Comparison of ENCODE assay signal across 8 mouse cellular contexts in the genomic region with DNA sequence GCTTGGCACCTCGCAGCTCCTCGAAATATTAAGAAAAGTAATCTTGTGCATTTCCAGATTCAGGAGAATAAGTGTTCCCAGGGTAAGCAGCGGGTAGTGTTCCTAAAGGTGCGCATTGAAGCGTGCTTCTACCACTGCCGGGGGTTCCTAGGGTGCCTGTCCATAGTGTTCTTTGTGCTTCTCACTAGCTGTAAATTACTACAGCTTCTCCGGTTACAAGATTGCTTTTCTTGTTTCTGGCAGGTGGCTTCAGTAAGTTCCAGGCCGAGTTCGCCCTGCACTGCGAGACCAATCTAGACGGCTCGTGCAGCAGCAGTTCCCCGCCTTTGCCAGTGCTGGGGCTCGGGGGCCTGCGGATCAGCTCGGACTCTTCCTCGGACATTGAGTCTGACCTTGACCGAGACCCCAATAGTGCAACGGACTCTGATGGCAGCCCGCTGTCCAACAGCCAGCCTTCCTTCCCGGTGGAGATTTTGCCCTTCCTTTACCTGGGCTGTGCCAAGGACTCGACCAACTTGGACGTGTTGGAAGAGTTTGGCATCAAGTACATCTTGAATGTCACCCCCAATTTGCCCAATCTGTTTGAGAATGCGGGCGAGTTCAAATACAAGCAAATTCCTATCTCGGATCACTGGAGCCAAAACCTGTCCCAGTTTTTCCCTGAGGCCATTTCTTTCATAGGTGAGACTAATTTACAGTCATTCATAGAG. TPM values are rescaled to one million over a fixed set of nuclear protein-coding genes. Genes with fewer than 3 reads are reported as not detected.
A peak's percentile ranks its signal among the peaks of the same experiment; 100 is the strongest.
DNase-seq lines count a peak whose midpoint lies in the region; ATAC-seq and TF ChIP-seq lines count a peak whose summit lies in the region.

No protein-coding gene starts in this region.

- H3K36me3 ChIP-seq in spleen, adult 2 months (ENCODE audit: control insufficient read depth, insufficient read depth, low read length), result peaks cover 3% of the 10 kb centered on the region; the same call in 1 of the 2 replicates
- peaks cover 21% of the 10 kb centered on the region for H3K36me3 ChIP-seq in heart, embryonic 13.5 days
- H3K36me3 ChIP-seq in midbrain, embryonic 12.5 days, result no peaks in the 10 kb centered on the region

- 2% methylated on average over 26 of the region's 26 CpGs for WGBS in spleen, adult 2 months
- under 1% methylated on average over 26 of the region's 26 CpGs for WGBS in heart, embryonic 13.5 days
- under 1% methylated on average over 26 of the region's 26 CpGs for WGBS in midbrain, embryonic 12.5 days

- H3K9me3 ChIP-seq in heart, embryonic 13.5 days, result no peaks in the 10 kb centered on the region
- no peaks in the 10 kb centered on the region for H3K9me3 ChIP-seq in midbrain, embryonic 12.5 days

- no peaks in the 10 kb centered on the region for H3K27me3 ChIP-seq in spleen, adult 2 months (ENCODE audit: control insufficient read depth, insufficient read depth, low read length)
- H3K27me3 ChIP-seq in heart, embryonic 13.5 days (replicated peaks), result no peaks in the 10 kb centered on the region
- peaks cover 58% of the 10 kb centered on the region for H3K27me3 ChIP-seq in midbrain, embryonic 12.5 days

- DNase-seq in CD4-positive, CD25-positive, alpha-beta regulatory T cell, adult 2 months (ENCODE audit: low read depth, low spot score), result peak; percentile 49
- peak in 1 of 2 experiments; percentile 23 for DNase-seq in spleen, adult 2 months (ENCODE audit: low read depth in 1 of 2, low spot score in 2 of 2)
- DNase-seq in spleen, postnatal 14 days (ENCODE audit: low spot score in 2 of 2), result no peak
- peak; percentile 60 for DNase-seq in kidney, postnatal 10 days
- peak; percentile 45 to 48 for DNase-seq in thymus, postnatal 36 days

- H3K4me3 ChIP-seq in spleen, adult 2 months (ENCODE audit: extremely low read depth, insufficient read depth, insufficient read length), result peak overlapping the region; percentile 92
- H3K4me3 ChIP-seq in heart, embryonic 13.5 days, result peak overlapping the region; percentile 95
- peak overlapping the region; percentile 68 for H3K4me3 ChIP-seq in midbrain, embryonic 12.5 days

- peaks cover 12% of the 10 kb centered on the region; the same call in 1 of the 2 replicates for H3K4me1 ChIP-seq in spleen, adult 2 months (ENCODE audit: control insufficient read depth, insufficient read depth, insufficient read length)
- peaks cover 44% of the 10 kb centered on the region for H3K4me1 ChIP-seq in heart, embryonic 13.5 days
- peaks cover 51% of the 10 kb centered on the region for H3K4me1 ChIP-seq in midbrain, embryonic 12.5 days

- no peak for TF ChIP-seq POLR2A in spleen, adult 2 months (IDR thresholded peaks at IDR 0.05; ENCODE audit: low read depth, low read length)

- H3K27ac ChIP-seq in spleen, adult 2 months (ENCODE audit: insufficient read depth, low read length), result peak overlapping the region; percentile 99
- peak overlapping the region; percentile 97 for H3K27ac ChIP-seq in heart, embryonic 13.5 days (replicated peaks)
- H3K27ac ChIP-seq in midbrain, embryonic 12.5 days (replicated peaks), result peak overlapping the region; percentile 88

- peak overlapping the region; percentile 98 for H3K9ac ChIP-seq in heart, embryonic 13.5 days
- peak overlapping the region; percentile 74 for H3K9ac ChIP-seq in midbrain, embryonic 12.5 days (replicated peaks)

- no peak for TF ChIP-seq CTCF in spleen, adult 2 months (IDR thresholded peaks at IDR 0.05; ENCODE audit: extremely low read depth, insufficient read depth, insufficient read length, insufficient replicate concordance)

- no peak for ATAC-seq in CD4-positive, CD25-positive, alpha-beta regulatory T cell, adult 4 months
- ATAC-seq in heart, embryonic 13.5 days (ENCODE audit: extremely low read depth, insufficient number of reproducible peaks, low FRiP score, low TSS enrichment), result no peak
- ATAC-seq in midbrain, embryonic 12.5 days (ENCODE audit: low FRiP score, low read depth), result no peak

- peak overlapping the region; percentile 89 for H3K4me2 ChIP-seq in heart, embryonic 13.5 days
- peak overlapping the region; percentile 85 for H3K4me2 ChIP-seq in midbrain, embryonic 12.5 days (replicated peaks)

RNA-seq across cellular contexts. Expression of a gene that starts 1.4 kb away (rescaled TPM):
- 10 to 100 TPM; 23.4 to 38.0 TPM for polyA plus RNA-seq in CD4-positive, CD25-positive, alpha-beta regulatory T cell, adult 4 months (2017; shearing (Covaris generic))
- polyA plus RNA-seq in spleen, adult 2 months (2012; rRNA removed), result 30.8 and 49.1 TPM in 2 replicates
- polyA plus RNA-seq in heart, embryonic 13.5 days (2015; fragmentation: Nextera tagmentation; extraction: Ambion mirVana), result 39.4 and 40.6 TPM in 2 replicates
- polyA plus RNA-seq in midbrain, embryonic 12.5 days (2016; fragmentation: Nextera tagmentation; extraction: Ambion mirVana), result 23.9 and 24.3 TPM in 2 replicates

Comparison
In these comparisons a context has a peak if more than half of its experiments do, and no peak if none do; other contexts are left out.
1. DNase-seq: peak in CD4-positive, CD25-positive, alpha-beta regulatory T cell, adult 2 months (single experiment), kidney, postnatal 10 days (single experiment) and thymus, postnatal 36 days (2 of 2); none in spleen, postnatal 14 days (0 of 2).
2. Peak in every context shown above with its lines, with median percentiles within 50 percentile points of each other: H3K27ac ChIP-seq and H3K4me3 ChIP-seq.